Mouse (Mus musculus) bone marrow macrophage, adult 2 months (primary cell): ENCODE data around the gene Stx16. TPM values are rescaled to one million over a fixed set of nuclear protein-coding genes. Genes with fewer than 3 reads are reported as not detected.

ENCODE experiments used
- H3K27ac ChIP-seq: 2 replicates; pipeline ENCODE4 v1.5.1; 2012; ENCODE audit warnings: low read depth, low read length; ENCODE audit not compliant: insufficient read depth
- H3K4me1 ChIP-seq: 2 replicates; pipeline ENCODE4 v1.6.1; 2012; ENCODE audit warnings: low read length; ENCODE audit not compliant: control insufficient read depth, insufficient read depth
- H3K4me3 ChIP-seq: 2 replicates; pipeline ENCODE4 v1.5.1; 2012; ENCODE audit warnings: mild to moderate bottlenecking, low read length, moderate library complexity; ENCODE audit not compliant: insufficient read depth
- CTCF ChIP-seq: IDR thresholded peaks from 2 replicates; pipeline ENCODE4 v1.5.1; 2012; ENCODE audit warnings: low read depth, mild to moderate bottlenecking, low read length, moderate library complexity
- POLR2A ChIP-seq: IDR thresholded peaks from 2 replicates; pipeline ENCODE4 v1.6.1; 2012; ENCODE audit warnings: mild to moderate bottlenecking, low read depth, low read length, borderline replicate concordance
- polyA plus RNA-seq: library from polyadenylated mRNA; stranded (reverse); fragments of >200 nt; gene quantifications from 2 replicates; pipeline ENCODE4 v1.2.4, GENCODE M21; 2012; ENCODE audit not compliant: missing spikeins, insufficient read depth, insufficient read length

Gene Stx16
- polyA plus RNA-seq, 1 experiment: 108 TPM

- Histone ChIP-seq H3K27ac (no peak overlapping the region), H3K4me1 (no peaks in the 10 kb centered on the region), H3K4me3 (no peak overlapping the region)
- TF ChIP-seq POLR2A (no peak), CTCF (no peak)
Observed at GRCm38 (mm10) chr2:174059591-174060385, 16.3 kb upstream of the Stx16 start.

DNA sequence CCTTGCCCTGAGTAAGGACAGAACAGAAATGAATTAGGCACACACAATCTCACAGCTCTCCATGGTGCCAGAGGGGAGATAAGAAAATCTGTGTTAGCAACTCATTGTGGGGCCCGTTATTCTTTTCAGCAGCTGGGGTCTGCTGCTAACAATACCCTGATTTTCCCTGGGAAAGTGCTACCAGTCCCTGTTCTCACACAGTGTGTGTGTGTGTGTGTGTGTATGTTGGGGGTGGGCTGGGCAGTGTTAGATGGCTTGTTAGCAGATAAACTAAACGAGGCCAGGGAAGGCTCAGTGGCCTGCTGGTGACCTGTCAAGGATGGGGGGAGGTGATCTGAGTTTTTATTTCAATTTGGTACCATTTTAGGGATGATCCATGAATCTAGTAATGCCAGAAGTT, 14.9 kb upstream of the Stx16 start:
- Histone ChIP-seq H3K4me3 (no peak overlapping the region), H3K4me1 (no peaks in the 10 kb centered on the region)
- TF ChIP-seq POLR2A: no peak
- TF ChIP-seq CTCF: no peak

DNA sequence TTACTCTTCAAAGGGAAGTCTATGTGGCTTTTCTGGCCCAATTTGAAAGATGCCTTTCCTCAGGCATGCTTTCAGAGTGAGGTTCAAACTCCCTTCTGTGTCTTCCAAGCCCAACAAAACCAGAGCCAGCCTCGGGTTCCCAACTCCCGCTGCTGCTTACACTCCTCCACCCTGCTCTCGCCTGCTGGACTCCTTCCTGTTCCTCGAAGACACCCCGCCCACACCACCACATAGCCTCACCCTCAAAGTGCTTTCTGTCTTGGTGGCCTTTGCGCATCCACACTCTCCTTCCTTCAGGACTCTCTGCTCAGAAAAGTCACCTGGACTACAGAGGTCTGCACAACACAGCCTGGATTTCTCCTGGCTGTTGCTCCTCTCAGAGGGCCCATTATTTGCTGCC, 13.0 kb upstream of the Stx16 start:
- H3K4me3 ChIP-seq: no peak overlapping the region
- H3K4me1 ChIP-seq: no peaks in the 10 kb centered on the region
- H3K27ac ChIP-seq: no peak overlapping the region
- TF ChIP-seq CTCF (no peak), POLR2A (no peak)

More for the DNA sequence above, 14.9 kb upstream of the Stx16 start:
- no peak overlapping the region for H3K27ac ChIP-seq

DNA sequence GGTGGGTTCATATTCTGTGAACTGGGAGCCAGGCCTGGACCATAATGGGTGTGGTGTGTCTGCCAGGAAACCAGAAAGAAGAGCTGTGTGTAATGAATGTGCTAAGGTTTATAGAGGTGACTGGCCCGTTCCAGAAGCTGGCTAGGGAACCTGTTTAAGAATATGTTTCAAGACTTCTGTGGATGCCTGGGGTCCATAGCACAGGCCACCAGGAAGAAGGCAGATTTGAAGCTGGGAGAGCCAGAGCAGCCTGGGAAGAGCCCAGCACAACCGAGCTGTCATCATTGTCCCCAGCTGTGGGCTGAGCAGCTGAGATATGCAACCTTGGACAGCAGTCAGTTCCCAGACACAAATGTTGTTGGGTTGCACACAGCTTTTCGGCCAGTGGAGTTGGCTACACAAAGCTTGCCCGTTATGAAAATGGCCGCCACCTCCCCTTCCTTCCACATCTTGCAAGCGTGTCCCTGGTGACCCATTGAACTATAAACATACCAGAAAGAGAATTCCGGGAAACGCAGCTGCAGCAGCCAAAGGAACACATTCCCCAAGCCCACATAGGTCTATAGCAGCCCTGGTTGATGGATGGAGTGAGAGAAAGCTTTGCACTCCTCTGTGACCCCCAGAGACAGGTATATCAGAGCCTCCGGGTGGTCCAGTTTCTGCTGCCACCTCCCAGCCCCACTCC, 12.4 kb upstream of the Stx16 start:
- H3K4me3 ChIP-seq: no peak overlapping the region
- H3K4me1 ChIP-seq: no peaks in the 10 kb centered on the region
- H3K27ac ChIP-seq: no peak overlapping the region
- TF ChIP-seq CTCF: no peak
- no peak for TF ChIP-seq POLR2A

DNA sequence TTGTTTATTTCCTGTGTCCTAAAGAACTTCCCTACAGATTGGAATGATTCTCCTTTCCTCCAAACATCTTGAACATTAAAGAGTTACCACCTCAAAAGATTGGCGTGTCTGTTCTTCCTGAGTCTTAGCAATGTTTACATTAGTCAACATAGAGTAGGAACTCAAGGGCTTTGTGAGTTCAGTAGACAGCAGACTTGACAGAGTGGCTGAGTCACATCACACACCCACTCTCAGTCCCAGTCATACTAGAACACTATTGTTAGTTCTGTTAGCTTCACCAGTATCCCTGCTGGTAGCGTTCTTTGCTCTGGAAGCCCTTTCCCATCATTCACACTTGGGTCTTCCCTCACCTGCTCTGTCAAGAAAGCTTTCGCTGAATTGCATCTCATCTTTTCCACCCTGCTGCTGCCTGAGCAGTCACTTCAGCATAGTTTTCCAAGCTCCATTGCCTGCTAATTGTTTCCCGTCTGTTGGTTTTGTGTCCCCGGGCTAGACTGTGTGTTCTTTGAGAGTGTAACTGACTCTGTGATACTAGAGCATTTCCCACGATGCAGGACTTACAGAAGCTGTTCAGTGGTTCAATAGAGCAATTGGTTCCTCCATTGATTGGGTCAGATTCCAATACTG, 8.2 kb upstream of the Stx16 start:
- Histone ChIP-seq H3K4me1 (no peaks in the 10 kb centered on the region), H3K27ac (no peak overlapping the region), H3K4me3 (no peak overlapping the region)
- no peak for TF ChIP-seq POLR2A

- Histone ChIP-seq H3K4me1 (no peaks in the 10 kb centered on the region), H3K27ac (no peak overlapping the region), H3K4me3 (no peak overlapping the region)
- TF ChIP-seq POLR2A (no peak), CTCF (no peak)
Observed at GRCm38 (mm10) chr2:174069532-174070049, 6.5 kb upstream of the Stx16 start.

- Histone ChIP-seq H3K4me1 (peaks cover 4% of the 10 kb centered on the region), H3K27ac (no peak overlapping the region), H3K4me3 (no peak overlapping the region)
- TF ChIP-seq POLR2A: no peak
- no peak for TF ChIP-seq CTCF
Observed at GRCm38 (mm10) chr2:174071406-174071805, 4.7 kb upstream of the Stx16 start.

DNA sequence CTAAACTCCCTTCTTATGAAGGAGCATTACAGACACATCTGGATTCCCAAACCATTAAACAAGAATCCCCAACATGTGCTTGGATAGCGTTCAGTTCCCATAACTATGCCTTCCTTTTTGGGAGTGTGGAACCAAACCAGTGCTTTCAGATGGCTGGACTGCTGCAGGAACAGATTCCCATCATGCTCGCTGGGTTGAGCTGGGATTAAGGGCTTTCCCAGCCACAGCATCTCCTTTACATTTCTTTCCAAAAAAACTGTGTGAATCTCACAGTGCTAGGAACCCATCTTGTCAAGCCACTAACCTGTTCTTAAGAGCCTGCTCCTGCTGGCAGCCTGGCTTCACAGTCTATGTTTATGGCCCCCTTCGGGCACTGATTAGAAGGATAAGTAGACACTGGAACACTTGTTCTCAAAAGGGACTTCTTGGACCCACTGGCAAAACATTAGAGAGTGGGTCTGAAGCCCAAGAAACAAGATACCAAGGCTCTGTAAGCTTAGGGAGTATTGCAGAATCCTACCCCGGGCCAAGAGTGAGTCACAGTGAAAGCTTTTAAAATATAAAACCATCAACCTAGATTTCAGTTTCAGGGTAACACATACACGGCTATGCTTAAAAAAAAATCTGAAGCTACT, 2.8 kb upstream of the Stx16 start:
- Histone ChIP-seq H3K27ac (no peak overlapping the region), H3K4me1 (peaks cover 4% of the 10 kb centered on the region), H3K4me3 (no peak overlapping the region)
- TF ChIP-seq POLR2A: no peak
- no peak for TF ChIP-seq CTCF

DNA sequence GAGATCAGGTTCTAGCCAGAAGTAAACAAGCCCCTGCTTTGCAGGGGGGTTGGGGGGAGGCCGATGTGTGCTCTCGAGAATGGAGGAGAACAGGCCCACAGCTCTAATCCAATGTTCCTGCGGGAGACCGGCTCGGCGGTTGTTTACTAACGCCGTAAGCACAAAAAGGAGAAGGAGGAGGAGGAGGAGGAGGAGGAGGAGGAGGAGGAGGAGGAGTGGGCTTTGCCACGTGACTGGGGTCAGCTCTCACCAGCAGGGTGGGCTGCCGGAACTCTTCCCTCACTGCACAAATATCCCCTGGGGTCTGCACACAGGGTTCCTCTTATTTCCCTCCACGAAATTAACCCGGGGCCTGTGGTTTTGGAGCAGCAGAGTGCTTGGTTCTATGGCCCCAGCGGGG, 1.5 kb upstream of the Stx16 start:
- H3K27ac ChIP-seq: no peak overlapping the region

More for the DNA sequence above, 1.5 kb upstream of the Stx16 start:
- Histone ChIP-seq H3K4me1 (peaks cover 4% of the 10 kb centered on the region), H3K4me3 (no peak overlapping the region)
- TF ChIP-seq POLR2A: no peak
- TF ChIP-seq CTCF: no peak
